Mouse (Mus musculus): Measurements from ENCODE around the gene Zbtb7b.
A peak's percentile ranks its signal among the peaks of the same experiment; 100 is the strongest.

Zbtb7b gene

DNA sequence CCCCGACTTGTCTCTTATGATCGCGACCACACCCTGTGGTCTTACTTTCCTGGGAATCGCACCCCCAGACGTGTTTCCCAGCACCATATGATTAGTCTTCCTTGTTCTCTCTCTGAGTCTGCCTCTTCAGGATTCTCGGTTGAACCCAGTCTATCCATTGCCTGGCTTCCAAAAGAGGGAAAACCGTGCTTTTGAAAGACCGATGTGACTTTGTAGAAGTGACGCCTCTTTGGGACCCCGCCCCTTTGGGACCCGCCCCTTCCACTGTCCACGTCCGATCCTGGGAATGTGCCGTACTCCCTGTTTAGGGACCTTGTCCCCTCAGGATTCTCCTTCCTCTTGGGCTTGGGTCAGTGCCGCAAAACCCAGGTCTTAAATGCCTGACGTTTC lies 24.3 kb upstream of the Zbtb7b start:
- DNase-seq (ENCODE audit: extremely low read depth, insufficient read length, low spot score), result no peak

DNA sequence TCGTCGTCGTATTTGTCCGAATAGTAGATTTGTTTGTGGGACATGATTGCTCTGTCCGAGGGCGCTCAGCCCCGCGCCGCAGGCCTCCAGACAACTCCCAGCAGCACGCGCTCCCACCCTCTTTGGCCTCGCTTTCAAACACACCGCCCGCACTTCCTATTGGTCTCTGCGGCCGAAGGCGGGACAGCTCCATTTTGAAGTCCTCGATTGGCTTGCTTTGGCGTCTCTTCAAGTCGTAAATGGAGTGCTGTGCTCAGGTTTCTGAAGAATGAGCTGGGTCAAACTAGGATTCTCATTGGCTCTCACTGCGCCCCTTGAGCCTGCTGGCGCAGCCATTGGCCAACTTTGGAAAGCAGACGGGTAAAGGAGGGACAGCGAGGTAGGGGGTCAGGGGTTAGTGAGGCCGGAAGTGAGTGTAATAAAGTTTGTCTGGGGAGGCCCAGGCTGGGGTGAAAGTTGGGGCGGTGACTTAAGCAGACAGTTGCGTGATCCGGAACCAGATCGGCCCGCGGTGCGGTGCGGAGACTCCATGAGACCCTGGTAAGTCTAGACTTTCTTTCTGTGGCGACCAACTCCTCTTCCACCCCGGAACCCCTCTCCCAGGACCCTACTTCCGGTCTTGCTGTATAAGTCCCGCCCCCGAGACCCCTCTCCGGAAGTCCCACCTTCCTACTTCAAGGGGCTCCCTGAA lies 23.7 kb upstream of the Zbtb7b start, which contains the start of the genes Cks1b and Shc1:
Gene Cks1b (minus strand): TSS at position 214 of the 691 bp plus-strand sequence.
Gene Shc1 (plus strand): TSS at position 274 of the 691 bp plus-strand sequence.
- peak; percentile 96 for DNase-seq (ENCODE audit: extremely low read depth, insufficient read length, low spot score)

DNA sequence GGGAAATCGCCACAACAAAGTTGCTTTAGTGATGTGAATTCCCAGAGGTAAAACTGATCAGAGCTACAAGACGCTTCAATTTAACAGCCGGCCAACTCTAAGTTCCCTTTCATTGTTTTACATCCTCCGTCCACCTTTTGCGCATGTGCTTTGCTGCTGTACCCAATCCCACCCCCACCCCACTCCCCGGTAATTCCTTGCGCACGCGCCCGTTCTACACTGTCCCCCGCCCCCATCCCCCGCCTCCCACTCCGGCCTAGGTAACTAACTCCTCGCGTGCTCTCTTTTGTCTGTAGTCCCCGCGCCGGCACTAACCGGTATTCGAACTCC lies 23.2 kb upstream of the Zbtb7b start:
- no peak for DNase-seq (ENCODE audit: extremely low read depth, insufficient read length, low spot score)

DNA sequence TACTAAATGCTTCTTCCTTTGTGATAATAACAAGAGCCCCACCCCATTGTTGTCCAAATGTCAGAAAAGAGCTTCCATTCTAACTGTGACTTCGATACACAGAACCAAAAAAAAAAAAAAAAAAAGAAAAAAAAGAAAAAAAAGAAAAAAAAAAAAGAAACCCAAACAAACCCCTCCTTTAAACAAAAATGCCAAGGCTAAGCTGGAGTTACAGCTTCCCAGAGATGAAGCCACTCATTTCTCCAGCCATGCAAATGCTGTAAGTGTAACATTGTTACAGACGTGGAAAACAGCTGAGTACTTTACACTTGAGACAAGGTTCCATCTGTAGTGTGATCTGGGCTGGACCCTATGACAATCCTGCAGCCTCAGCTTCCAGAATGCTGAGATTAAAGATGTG lies 22.6 kb upstream of the Zbtb7b start:
- DNase-seq (ENCODE audit: extremely low read depth, insufficient read length, low spot score), result no peak

DNA sequence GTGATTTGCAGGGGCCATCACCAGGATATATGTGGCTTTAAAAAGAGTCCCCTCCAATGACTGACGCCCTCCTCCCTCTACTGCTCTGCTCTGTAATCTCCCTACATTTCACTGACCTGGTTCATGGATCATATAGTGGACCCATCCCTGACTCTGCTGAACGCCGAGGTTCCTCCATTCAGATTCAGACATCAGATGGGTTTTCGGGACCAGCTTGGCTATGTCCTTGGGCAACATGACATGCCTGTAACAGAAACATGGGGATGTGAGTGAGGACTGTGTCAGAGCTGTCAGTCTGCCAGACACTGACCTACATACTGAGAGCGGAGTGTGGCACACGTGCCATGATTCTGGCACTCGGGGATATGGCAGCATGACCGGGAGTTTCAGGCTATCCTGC lies 21.6 kb upstream of the Zbtb7b start:
- DNase-seq (ENCODE audit: extremely low read depth, insufficient read length, low spot score), result no peak

DNA sequence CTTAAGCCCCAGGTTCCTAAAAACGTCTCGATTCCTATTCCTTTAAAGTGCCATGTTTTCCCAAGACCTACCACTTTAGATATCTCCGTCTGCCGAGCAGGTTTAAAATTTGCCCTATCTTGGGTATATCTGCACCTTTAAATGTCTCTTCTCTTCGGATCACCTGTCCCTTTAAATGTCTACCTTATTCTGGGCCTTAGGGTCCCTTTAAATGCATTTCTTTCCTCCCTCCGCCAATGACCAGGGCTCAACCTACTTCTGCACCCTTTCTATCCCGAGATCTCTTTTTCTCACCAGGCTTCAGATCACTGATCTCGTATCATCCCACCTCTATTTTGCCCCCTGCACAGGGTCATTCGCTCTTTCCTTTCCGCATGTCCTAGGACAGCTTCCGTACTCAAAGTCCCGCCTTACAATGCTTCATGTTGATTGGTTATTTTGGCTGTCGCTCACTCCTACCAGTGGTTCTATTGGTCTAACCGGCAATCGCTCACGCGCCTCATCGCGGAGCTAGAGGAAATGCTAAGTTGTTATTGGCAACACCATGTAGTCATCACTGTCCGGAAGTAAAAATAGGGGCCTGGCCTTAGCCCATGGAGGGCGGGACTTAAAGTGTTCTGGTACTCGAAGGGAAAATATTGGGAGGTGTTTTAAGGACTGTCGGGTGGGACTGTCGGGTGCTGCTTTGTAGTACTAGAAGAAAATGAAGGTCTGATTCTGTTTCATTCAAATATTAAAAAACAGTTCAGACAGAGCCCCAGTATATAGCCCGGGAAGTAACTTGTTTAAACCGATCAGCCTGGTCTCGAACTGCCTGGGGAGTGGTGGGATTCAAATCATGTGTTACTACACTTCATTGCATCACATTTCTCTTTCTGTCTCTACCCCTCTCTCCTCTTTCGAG lies 17.2 kb upstream of the Zbtb7b start, which contains the start of gene Flad1:
Gene Flad1 (minus strand): TSS at position 381 of the 904 bp plus-strand sequence.
- DNase-seq (ENCODE audit: extremely low read depth, insufficient read length, low spot score), result peak; percentile 89

DNA sequence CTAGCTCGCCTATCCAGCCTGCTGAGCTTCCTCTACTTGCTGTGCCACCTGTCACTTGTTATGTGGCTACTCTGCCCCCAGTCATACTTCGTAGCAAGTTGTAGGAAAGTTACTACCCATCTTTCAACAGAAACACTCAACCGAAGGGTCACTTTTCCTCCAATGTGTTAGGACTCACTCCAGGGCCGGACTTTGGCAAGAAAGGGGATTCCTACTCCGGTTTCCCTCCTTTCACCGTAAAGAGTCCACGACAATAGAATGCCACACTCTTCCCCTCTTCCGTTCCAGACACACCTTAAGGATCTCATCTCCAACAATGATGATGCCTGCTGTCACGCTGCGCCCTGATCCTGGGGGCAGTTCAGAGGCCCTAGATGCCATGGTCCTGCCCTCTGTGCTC lies 16.3 kb upstream of the Zbtb7b start:
- no peak for DNase-seq (ENCODE audit: extremely low read depth, insufficient read length, low spot score)

DNA sequence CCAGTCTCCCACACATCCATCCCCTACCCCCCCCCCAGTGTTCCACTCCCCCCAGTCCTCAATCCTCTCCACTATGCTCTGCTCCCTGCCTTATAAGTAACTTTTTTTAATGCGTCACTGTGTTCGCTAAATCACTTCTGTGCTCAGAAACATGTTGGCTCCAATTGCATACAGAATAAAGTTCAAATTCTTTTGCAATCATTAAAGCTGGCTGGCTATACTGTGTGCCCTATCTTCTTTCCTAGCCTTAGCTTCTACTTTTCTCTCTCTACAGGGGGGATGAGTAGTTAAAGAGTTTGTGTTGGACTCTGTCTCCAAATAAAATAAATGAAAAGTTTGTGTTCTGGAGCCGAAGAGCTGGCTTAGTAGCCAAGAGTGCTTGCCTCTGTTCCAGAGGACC lies 15.1 kb upstream of the Zbtb7b start:
- DNase-seq (ENCODE audit: extremely low read depth, insufficient read length, low spot score), result no peak

DNA sequence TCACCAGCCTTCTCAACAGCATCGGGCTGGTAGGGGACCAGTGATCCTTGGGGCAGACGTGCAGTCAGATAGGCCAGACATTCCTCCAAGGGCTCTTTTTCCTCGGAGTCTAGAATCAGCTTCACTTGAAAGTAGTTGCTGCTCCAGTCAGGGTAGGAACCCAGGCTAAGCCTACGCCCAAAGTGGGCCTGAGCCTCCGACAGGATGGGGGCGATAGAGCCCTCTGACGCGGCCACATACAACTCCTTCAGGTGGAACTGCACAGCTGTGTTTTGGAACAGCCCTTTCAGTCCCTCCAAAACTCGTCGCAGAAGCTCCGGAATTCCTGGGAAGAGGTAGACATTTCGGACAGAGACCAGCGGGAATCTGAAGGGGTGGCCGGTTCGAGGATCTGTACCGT lies 13.9 kb upstream of the Zbtb7b start:
- no peak for DNase-seq (ENCODE audit: extremely low read depth, insufficient read length, low spot score)

DNA sequence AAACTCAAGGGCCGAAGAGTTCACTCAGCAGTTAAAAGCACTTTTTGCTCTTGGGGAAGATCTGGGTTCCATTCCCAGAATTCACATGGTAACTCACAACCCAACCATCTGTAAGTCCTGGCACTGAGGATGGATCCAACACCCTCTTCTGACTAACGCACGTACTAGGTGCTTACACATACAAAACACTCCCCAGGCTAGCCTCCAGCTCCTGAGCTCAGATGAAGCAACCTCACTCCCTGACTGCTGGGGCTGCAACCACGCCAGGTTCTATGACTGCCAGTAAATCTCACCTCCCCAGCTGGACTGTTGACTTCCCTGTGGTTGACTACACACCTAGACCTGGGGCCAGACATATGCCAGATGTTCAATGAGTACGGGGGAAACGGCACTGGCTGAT lies 12.3 kb upstream of the Zbtb7b start:
- DNase-seq (ENCODE audit: extremely low read depth, insufficient read length, low spot score), result no peak

DNA sequence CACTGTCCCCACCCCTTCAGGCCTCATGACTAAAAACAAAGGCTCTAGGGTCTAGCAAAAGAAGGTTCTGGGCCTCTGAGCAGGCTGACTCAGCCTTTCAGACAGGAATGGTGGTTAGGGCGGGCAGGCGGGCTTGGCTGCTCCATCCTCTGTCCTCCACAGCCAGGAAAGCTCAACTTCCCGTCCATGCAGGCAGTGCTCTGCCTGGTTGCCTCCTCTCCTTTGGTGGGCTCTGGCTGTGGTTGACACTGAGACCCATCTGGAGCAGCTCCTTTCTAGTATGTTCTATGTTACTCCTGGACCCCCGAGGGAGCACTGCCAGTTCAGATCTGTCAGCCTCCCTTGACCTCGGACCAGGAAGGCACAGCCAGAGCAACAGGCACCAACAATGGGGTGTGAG lies 8.1 kb upstream of the Zbtb7b start, which contains the start of gene Lenep:
Gene Lenep (minus strand): TSS at position 101 of the 400 bp plus-strand sequence.
- DNase-seq (ENCODE audit: extremely low read depth, insufficient read length, low spot score), result no peak

DNA sequence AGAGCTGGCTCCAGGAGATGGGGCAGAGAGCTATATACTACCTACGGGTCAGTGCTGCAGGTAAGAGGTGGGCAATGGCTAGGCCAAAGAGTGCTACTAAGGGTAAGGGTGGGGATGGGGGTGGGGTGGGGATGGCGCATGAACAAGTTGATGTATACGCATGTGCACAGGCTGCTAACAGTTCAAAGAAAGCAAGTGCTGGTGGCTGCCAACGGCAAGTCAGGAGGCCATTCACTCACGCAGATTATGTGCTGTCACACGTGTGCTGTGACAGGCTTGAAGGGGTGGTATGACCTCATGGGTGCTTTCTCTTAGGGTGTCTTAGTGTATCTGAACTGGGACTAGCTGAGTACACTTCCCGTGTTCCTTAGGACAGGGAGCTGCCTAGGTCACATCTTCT lies 6.8 kb upstream of the Zbtb7b start:
- no peak for DNase-seq (ENCODE audit: extremely low read depth, insufficient read length, low spot score)

DNA sequence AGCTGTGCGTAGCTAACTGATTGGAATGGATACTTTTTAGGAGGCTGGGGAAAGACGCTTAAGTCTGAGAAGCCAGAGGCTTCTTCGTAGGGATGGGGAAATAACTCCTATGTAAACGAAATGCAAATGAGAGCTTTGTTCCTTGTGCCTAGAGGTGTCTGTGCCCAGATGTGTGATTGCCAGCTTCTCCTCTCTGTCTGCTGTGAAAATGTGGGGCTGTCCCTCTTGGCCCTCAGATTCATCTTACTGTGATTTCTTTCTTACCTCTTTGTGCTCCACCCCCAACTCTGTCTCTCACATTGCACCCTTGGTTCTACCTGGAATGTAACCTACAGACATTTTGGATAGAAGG lies 2.1 kb upstream of the Zbtb7b start:
- DNase-seq (ENCODE audit: extremely low read depth, insufficient read length, low spot score), result no peak

DNA sequence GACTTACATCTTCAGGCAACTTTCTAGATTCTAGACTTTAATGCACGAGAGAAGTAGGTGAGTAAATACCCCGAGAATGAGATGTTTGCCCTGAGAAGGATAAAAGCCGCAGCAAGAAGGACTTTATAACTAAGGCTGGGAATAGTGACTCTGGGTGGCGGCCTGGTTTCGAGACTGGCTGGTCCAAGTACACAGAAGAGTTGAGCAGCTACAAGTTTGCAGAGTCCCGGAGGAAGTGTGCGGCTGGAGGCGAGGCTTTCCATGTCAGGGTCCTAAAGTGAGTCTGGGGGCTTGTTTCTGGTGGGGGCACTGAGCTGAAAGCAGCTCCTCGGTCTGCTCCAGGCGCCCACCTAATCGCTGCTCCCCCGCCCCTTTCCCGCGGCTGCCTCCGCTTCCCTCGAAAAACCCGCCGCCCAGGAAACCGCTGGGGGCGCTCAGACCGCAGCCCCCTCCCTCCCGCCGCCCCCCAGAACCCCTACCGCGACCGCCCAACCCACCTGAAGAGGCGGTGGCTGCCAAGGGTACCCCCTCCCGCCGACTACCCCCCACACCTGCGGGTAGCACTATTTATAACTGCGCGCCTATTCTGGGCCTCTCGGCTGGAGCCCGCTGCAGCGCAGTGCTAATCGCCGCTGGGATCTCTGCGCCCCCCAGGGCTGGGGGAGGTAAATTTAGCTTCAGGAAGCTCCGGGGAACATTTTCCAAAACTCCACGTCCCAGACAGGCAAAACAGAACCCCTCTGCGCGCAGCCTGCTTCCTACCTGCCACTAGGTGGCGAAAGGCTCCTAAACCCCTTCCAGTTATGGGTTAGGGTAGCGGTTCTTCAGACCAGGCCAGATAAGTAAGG lies 1.5 kb upstream of the Zbtb7b start:
- peak; percentile 62 for DNase-seq (ENCODE audit: extremely low read depth, insufficient read length, low spot score)

DNA sequence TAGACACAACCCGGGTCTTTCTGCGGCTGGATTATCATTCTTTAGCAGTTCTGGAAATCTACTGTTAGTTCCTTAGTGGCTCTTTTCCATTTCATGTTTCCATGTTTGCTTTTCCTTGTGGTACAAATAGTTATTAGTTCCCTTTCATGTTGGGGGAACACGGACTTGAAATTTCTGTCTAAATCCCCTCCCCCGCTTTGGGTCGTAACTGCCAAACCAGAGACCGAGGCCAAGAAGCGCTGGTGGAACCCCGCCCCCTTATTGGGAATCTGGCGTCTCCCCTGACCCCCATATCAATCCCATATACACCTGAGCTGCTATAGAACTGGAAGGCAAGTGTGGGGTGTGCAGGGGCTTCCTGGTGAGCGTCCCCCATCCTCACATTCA lies 836 bp upstream of the Zbtb7b start:
- DNase-seq (ENCODE audit: extremely low read depth, insufficient read length, low spot score), result no peak

DNA sequence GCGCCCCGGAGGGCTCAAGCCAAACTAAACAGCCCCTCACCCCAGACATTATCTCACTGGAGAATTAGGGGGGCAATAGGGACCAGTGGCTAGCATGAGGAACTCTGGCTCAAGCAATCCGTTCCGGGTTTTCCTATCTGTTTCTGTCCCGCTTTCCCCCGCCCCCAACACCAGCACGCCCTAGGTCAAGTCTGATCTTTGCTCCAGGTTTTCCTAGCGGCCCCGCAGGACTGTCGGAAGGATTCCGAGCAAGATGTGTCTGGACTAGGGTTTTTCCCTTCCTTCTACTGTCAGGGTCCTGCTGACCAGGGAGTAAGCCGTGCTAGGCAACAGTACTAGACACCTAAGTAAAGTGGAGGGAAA lies 299 bp upstream of the Zbtb7b start:
- DNase-seq (ENCODE audit: extremely low read depth, insufficient read length, low spot score), result no peak

DNA sequence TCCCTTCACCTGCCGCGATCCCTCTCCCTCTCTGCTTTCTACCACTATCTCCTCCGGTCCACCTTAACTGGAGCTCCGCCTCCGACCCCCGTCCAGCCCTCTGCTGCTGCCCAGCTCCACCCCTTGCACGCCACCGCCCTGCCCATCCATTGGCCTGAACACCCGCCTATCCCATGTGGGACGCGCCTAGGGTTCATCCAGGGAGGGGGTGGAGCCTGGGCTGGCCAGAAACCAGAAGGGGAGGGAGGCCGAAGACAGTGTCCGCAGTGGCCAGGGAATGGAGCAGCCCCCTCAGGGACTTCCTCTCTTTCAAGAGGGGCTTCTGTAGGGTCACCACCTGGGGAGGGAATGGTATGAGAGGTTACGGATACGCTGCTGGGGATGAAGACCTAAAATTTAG lies 971 bp downstream of the Zbtb7b start:
- DNase-seq (ENCODE audit: extremely low read depth, insufficient read length, low spot score), result peak; percentile 96

DNA sequence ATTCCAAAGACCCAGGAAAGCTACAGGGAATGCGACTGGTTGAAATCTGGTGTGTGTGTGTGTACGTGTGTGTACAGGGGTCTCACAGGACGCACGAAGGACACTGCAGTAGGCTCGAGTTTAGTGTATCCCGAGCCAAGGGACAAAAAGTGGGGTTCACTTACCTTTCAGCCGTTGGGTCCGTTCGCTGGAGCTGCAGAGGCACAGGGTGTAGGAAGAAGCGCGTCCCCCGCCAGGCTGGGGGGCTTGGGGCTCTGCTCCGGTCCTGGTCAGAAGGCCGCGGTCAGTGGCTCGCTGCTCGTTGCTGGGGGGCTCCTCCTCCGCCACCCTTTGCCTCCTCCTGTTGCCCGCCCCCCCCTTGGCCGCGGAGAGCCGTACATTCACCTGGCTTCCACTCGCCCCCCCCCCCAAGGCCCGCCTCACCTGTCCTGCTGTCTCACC lies 1.7 kb downstream of the Zbtb7b start:
- peak; percentile 64 for DNase-seq (ENCODE audit: extremely low read depth, insufficient read length, low spot score)

DNA sequence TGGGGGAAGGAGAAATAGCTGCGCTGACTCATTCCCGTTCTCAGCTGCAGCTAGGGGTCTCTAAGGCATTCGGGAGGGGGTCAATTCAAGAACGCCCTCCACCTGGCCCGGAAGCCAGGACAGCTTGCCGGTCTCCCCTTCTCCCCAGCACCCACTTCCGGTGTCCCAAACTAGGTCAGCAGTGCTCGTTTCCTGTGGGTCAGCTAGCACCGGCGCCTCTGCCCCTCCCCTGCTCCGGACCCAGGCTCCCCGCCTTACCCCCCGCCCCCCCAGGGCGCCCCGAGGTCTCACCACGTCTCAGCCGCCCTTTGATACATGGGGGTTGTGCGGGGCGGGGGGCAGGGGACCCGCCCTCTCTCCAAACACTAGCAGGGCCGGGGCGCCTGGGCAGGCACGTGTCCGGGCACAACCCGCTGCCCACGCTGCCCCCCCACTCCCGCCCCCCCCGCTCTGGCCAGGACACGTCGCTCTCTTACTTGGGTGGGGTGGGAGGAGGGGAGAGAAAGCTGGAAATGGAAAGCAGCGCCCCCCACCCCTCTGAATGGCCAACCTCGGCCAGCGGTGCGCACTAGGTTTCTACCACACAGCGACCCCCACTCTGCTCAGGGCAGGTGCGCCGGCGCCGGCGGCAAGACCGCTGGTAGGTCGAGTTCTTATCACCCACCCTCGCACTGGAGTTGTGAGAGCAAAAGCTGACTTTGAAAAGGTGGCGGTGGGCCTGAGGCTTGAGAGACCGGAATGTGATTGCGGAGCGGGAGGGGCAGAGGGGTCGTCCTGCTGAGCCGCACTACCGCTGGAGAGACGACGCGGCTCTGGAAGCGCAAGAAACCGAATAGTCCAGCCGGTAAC lies 2.7 kb downstream of the Zbtb7b start:
- DNase-seq (ENCODE audit: extremely low read depth, insufficient read length, low spot score), result peak; percentile 86

Measured in 3134 (cell line).